Mouse (Mus musculus) embryonic facial prominence, embryonic 15.5 days (tissue): ENCODE results near the gene Thoc7. TPM values are rescaled to one million over a fixed set of nuclear protein-coding genes. Genes with fewer than 3 reads are reported as not detected.

Source experiments
- ATAC-seq: fragments of 200-750 bp; cut with Nextera tagmentation; 2 replicates; pipeline ENCODE4 v1.8.0; 2017; ENCODE audit warnings: low read depth, moderate TSS enrichment; ENCODE audit not compliant: insufficient number of reproducible peaks, low FRiP score, low TSS enrichment
- H3K27ac ChIP-seq: fragments of 300-500 bp; sonication (generic); replicated peaks from 2 replicates; pipeline ENCODE4 v1.5.1; 2015; ENCODE audit warnings: mild to moderate bottlenecking, inconsistent platforms
- H3K27me3 ChIP-seq: fragments of 300-500 bp; sonication (generic); 2 replicates; pipeline ENCODE4 v1.6.1; 2015; ENCODE audit warnings: inconsistent platforms
- H3K36me3 ChIP-seq: fragments of 300-500 bp; sonication (generic); 2 replicates; pipeline ENCODE4 v1.6.1; 2015; ENCODE audit warnings: mild to moderate bottlenecking, inconsistent platforms
- H3K4me1 ChIP-seq: fragments of 300-500 bp; sonication (generic); 2 replicates; pipeline ENCODE4 v1.6.1; 2015; ENCODE audit warnings: inconsistent platforms
- H3K4me2 ChIP-seq: fragments of 300-500 bp; sonication (generic); replicated peaks from 2 replicates; pipeline ENCODE4 v1.6.1; 2015; ENCODE audit warnings: mild to moderate bottlenecking, inconsistent platforms
- H3K4me3 ChIP-seq: fragments of 300-500 bp; sonication (generic); replicated peaks from 2 replicates; pipeline ENCODE4 v1.5.1; 2015; ENCODE audit warnings: mild to moderate bottlenecking, inconsistent platforms
- H3K9ac ChIP-seq: fragments of 300-500 bp; sonication (generic); 2 replicates; pipeline ENCODE4 v1.6.1; 2015; ENCODE audit warnings: inconsistent platforms
- H3K9me3 ChIP-seq: fragments of 300-500 bp; sonication (generic); replicated peaks from 2 replicates; pipeline ENCODE4 v1.6.1; 2016; ENCODE audit warnings: inconsistent platforms
- WGBS: fragments of 180-500 bp; shearing (Covaris S2); methylation state at CpG from one replicate; pipeline ENCODE4 v1.1.7; 2015; 5-methylcytosine and 5-hydroxymethylcytosine counted together
- polyA plus RNA-seq: library from polyadenylated mRNA; unstranded; fragments of >200 nt; fragmentation: Nextera tagmentation; extraction: Ambion mirVana; gene quantifications from 2 replicates; pipeline ENCODE4 v1.2.1, GENCODE M21; 2015

The Thoc7 gene
- polyA plus RNA-seq, 1 experiment from 2014 or later, result 160 TPM

DNA sequence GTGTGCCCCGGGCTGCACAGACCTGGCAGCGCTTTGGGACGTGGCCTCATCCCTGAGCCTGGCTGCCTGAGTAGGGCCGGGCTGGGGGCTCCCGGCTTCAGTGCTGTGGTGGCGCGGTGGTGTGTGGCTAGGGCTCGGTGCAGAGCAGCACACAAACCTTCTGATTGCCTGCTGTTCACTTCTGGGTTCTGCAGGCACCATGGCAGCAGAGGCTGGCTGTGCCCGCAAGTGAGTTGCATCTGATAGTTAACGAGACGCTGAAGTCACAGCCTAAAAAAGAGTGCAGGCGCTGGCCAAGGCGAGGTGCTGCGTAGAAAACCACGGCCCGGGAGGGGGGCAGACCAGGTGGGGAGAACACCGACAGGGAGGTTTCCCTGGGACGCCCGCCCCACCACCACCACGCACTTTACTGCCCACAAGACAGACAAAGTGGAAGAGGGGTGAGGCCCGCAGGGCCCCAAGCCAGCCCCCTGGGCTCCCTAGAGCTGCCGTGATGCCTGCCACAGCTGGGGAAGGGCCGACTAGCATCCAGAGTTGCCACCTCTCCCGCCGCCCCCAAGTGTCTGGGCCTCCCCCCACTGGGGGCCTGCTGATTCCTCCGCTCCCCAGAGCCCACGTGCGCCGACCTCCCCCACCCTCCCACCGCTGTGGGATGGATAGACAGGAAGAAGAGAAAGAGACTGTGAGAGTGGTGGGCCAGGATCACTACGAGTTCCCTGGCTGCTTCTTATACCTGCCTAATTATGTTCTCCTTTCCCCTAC, 28.2 kb downstream of the Thoc7 start:
- no peak overlapping the region for H3K27ac ChIP-seq
- ATAC-seq, result no peak
- H3K27me3 ChIP-seq, result no peaks in the 10 kb centered on the region
- H3K4me1 ChIP-seq, result peaks cover 8% of the 10 kb centered on the region; the same call in 1 of the 2 replicates
- 22% methylated on average over 31 of the region's 31 CpGs for WGBS
- no peaks in the 10 kb centered on the region for H3K36me3 ChIP-seq
- no peaks in the 10 kb centered on the region for H3K9me3 ChIP-seq
- H3K4me3 ChIP-seq, result peak overlapping the region; percentile 40
- H3K9ac ChIP-seq, result no peak overlapping the region
- peak overlapping the region; percentile 69 for H3K4me2 ChIP-seq

- Histone ChIP-seq H3K9me3 (no peaks in the 10 kb centered on the region), H3K4me1 (no peaks in the 10 kb centered on the region), H3K4me3 (no peak overlapping the region), H3K9ac (no peak overlapping the region), H3K36me3 (no peaks in the 10 kb centered on the region), H3K27me3 (no peaks in the 10 kb centered on the region), H3K27ac (no peak overlapping the region), H3K4me2 (no peak overlapping the region)
- WGBS, result 38% methylated on average over 3 of the region's 3 CpGs
- no peak for ATAC-seq
Measured at GRCm38 (mm10) chr14:13917630-13918029, 44.0 kb downstream of the Thoc7 start.

- no peak for ATAC-seq
- WGBS, result 84% methylated on average over 10 of the region's 10 CpGs
Measured at GRCm38 (mm10) chr14:13917208-13917607, 44.4 kb downstream of the Thoc7 start.

GRCm38 (mm10) chr14:13915207-13915606, 46.4 kb downstream of the Thoc7 start:
- Histone ChIP-seq H3K4me1 (no peaks in the 10 kb centered on the region), H3K36me3 (no peaks in the 10 kb centered on the region), H3K27me3 (no peaks in the 10 kb centered on the region), H3K9ac (no peak overlapping the region), H3K27ac (no peak overlapping the region), H3K4me3 (no peak overlapping the region), H3K4me2 (no peak overlapping the region), H3K9me3 (no peaks in the 10 kb centered on the region)
- no peak for ATAC-seq
- WGBS, result 62% methylated on average over 4 of the region's 4 CpGs

More at GRCm38 (mm10) chr14:13917208-13917607, 44.4 kb downstream of the Thoc7 start:
- Histone ChIP-seq H3K36me3 (no peaks in the 10 kb centered on the region), H3K4me1 (no peaks in the 10 kb centered on the region), H3K4me3 (no peak overlapping the region), H3K27me3 (no peaks in the 10 kb centered on the region), H3K4me2 (no peak overlapping the region), H3K27ac (no peak overlapping the region), H3K9ac (no peak overlapping the region), H3K9me3 (no peaks in the 10 kb centered on the region)

- ATAC-seq, result no peak
- Histone ChIP-seq H3K4me1 (no peaks in the 10 kb centered on the region), H3K9me3 (no peaks in the 10 kb centered on the region), H3K27ac (no peak within 1 kb of the TSS), H3K27me3 (no peaks in the 10 kb centered on the region), H3K4me3 (no peak within 1 kb of the TSS), H3K9ac (no peak within 1 kb of the TSS), H3K4me2 (no peak within 1 kb of the TSS), H3K36me3 (no peaks in the 10 kb centered on the region)
- 31% methylated on average over 1 of the region's 1 CpGs for WGBS
Measured at GRCm38 (mm10) chr14:13914387-13915082, 47.1 kb downstream of the Thoc7 start, which contains the start of gene Gm281. Gene Gm281 (minus strand): TSS chr14:13914478.

DNA sequence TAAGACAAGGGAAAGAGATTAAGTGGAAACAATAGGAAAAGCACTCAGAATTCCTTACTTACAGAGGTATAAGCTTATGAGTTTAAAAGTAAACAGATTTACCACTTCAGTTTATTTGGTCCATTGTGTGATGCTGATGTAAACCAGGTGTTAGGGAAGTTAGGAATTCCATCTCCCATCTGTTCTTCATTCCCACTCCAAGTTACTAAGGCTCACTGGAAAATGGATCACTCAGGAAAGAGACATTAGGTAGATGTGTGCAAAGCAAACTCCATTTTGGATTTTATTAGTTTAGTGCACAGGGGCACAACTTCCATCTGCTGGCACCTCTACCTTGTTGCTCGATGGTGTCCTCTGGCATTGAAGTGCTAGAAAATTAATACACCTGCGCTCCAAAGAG, 51.5 kb downstream of the Thoc7 start:
- 56% methylated on average over 2 of the region's 2 CpGs for WGBS
- H3K27ac ChIP-seq, result no peak overlapping the region
- H3K27me3 ChIP-seq, result no peaks in the 10 kb centered on the region
- H3K4me2 ChIP-seq, result no peak overlapping the region
- H3K36me3 ChIP-seq, result no peaks in the 10 kb centered on the region
- no peaks in the 10 kb centered on the region for H3K9me3 ChIP-seq
- H3K4me3 ChIP-seq, result no peak overlapping the region
- H3K9ac ChIP-seq, result no peak overlapping the region
- no peak for ATAC-seq
- H3K4me1 ChIP-seq, result no peaks in the 10 kb centered on the region

GRCm38 (mm10) chr14:13907145-13907544, 54.5 kb downstream of the Thoc7 start:
- no peak overlapping the region for H3K4me2 ChIP-seq
- ATAC-seq, result no peak
- no peaks in the 10 kb centered on the region for H3K4me1 ChIP-seq
- no peak overlapping the region for H3K4me3 ChIP-seq
- H3K9me3 ChIP-seq, result no peaks in the 10 kb centered on the region
- H3K36me3 ChIP-seq, result no peaks in the 10 kb centered on the region
- 89% methylated on average over 7 of the region's 7 CpGs for WGBS
- no peak overlapping the region for H3K9ac ChIP-seq
- H3K27ac ChIP-seq, result no peak overlapping the region
- no peaks in the 10 kb centered on the region for H3K27me3 ChIP-seq

DNA sequence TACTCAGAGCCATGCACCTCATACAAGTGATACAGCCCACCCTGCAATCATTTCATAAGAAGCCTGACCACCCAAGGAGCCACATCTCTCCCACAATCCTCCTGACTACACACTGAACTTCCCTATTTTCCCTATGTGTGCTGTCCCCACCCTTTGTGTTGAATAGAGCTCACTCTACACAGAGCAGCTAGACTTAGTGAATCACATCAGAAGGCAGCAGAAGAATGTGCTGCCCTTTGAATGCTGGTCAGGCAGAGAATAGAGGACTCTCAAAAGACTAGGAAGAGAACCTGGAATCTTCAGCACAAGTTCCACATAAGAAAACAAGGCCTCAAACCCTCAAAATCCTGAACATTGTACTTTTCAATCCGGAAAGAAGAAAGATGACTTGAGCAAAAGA, 55.2 kb downstream of the Thoc7 start:
- Histone ChIP-seq H3K9ac (no peak overlapping the region), H3K4me2 (no peak overlapping the region), H3K36me3 (no peaks in the 10 kb centered on the region), H3K27ac (no peak overlapping the region), H3K4me1 (no peaks in the 10 kb centered on the region), H3K27me3 (no peaks in the 10 kb centered on the region), H3K9me3 (no peaks in the 10 kb centered on the region), H3K4me3 (no peak overlapping the region)
- 87% methylated on average over 1 of the region's 1 CpGs for WGBS
- ATAC-seq, result no peak

GRCm38 (mm10) chr14:13901611-13902067, 60.0 kb downstream of the Thoc7 start:
- ATAC-seq, result peak; percentile 29; the same call in 1 of the 2 replicates
- Histone ChIP-seq H3K4me3 (peak overlapping the region; percentile 52), H3K27ac (0 out of 2 replicates have a peak overlapping the region, but pooled peaks have one; percentile 24), H3K9me3 (no peaks in the 10 kb centered on the region), H3K4me1 (no peaks in the 10 kb centered on the region), H3K36me3 (no peaks in the 10 kb centered on the region), H3K4me2 (peak overlapping the region; percentile 83), H3K9ac (peak overlapping the region; percentile 48), H3K27me3 (no peaks in the 10 kb centered on the region; the same call in 1 of the 2 replicates)
- WGBS, result under 1% methylated on average over 22 of the region's 22 CpGs
